Mouse (Mus musculus): ENCODE results near the gene Slx4.

GRCm38 (mm10) chr16:3951141-3951540 is 52.4 kb downstream of the Slx4 start:
- TF ChIP-seq CEBPB (IDR thresholded peaks at IDR 0.05; ENCODE audit: low read depth): no peak
- TF ChIP-seq CTCF (IDR thresholded peaks at IDR 0.05; ENCODE audit: control insufficient read depth, insufficient read depth, insufficient read length): no peak
- no peak for TF ChIP-seq MYOD1 (IDR thresholded peaks at IDR 0.05; ENCODE audit: control insufficient read depth, insufficient read length, low read depth)
- no peak for TF ChIP-seq USF1 (IDR thresholded peaks at IDR 0.05; ENCODE audit: low read depth)
- no peak for TF ChIP-seq MYOG (IDR thresholded peaks at IDR 0.05; ENCODE audit: control insufficient read depth, extremely low read depth, insufficient read length)
- TF ChIP-seq FOSL1 (IDR thresholded peaks at IDR 0.05; ENCODE audit: insufficient read depth, low read length, poor library complexity, severe bottlenecking): no peak
- TF ChIP-seq MAX (IDR thresholded peaks at IDR 0.05): no peak

Measured in C2C12 (cell line).